Mouse (Mus musculus) midbrain, embryonic 12.5 days (tissue): ENCODE measurements around the gene Glrx. TPM values are rescaled to one million over a fixed set of nuclear protein-coding genes. Genes with fewer than 3 reads are reported as not detected.

Experiments used
- ATAC-seq: fragments of 200-750 bp; cut with Nextera tagmentation; 2 replicates; pipeline ENCODE4 v1.8.0; 2017; ENCODE audit warnings: low read depth, moderate TSS enrichment, moderate library complexity; ENCODE audit not compliant: low FRiP score
- H3K27ac ChIP-seq: fragments of 300-500 bp; sonication (generic); replicated peaks from 2 replicates; pipeline ENCODE4 v1.5.1; 2016; ENCODE audit warnings: mild to moderate bottlenecking
- H3K27me3 ChIP-seq: fragments of 300-500 bp; sonication (generic); 2 replicates; pipeline ENCODE4 v1.6.1; 2016; ENCODE audit warnings: mild to moderate bottlenecking
- H3K36me3 ChIP-seq: fragments of 300-500 bp; sonication (generic); 2 replicates; pipeline ENCODE4 v1.6.1; 2016
- H3K4me1 ChIP-seq: fragments of 300-500 bp; sonication (generic); 2 replicates; pipeline ENCODE4 v1.6.1; 2016
- H3K4me2 ChIP-seq: fragments of 300-500 bp; sonication (generic); replicated peaks from 2 replicates; pipeline ENCODE4 v1.6.1; 2016; ENCODE audit warnings: mild to moderate bottlenecking, moderate library complexity
- H3K4me3 ChIP-seq: fragments of 300-500 bp; sonication (generic); 2 replicates; pipeline ENCODE4 v1.5.1; 2016; ENCODE audit warnings: mild to moderate bottlenecking
- H3K9ac ChIP-seq: fragments of 300-500 bp; sonication (generic); replicated peaks from 2 replicates; pipeline ENCODE4 v1.6.1; 2016; ENCODE audit warnings: mild to moderate bottlenecking, moderate library complexity
- H3K9me3 ChIP-seq: fragments of 300-500 bp; sonication (generic); 2 replicates; pipeline ENCODE4 v1.6.1; 2016; ENCODE audit warnings: mild to moderate bottlenecking
- WGBS: fragments of 180-500 bp; shearing (Covaris S2); methylation state at CpG from one replicate; pipeline ENCODE4 v1.1.7; 2016; 5-methylcytosine and 5-hydroxymethylcytosine counted together
- polyA plus RNA-seq: library from polyadenylated mRNA; unstranded; fragments of >200 nt; fragmentation: Nextera tagmentation; extraction: Ambion mirVana; gene quantifications from 2 replicates; pipeline ENCODE4 v1.2.1, GENCODE M21; 2016

Glrx gene
- polyA plus RNA-seq, result 25.0 and 26.2 TPM in 2 replicates

- Histone ChIP-seq H3K4me2 (peak within 1 kb of the TSS; percentile 67), H3K4me1 (peaks cover 19% of the 10 kb centered on the region), H3K27me3 (no peaks in the 10 kb centered on the region), H3K27ac (peak within 1 kb of the TSS; percentile 36), H3K36me3 (no peaks in the 10 kb centered on the region), H3K4me3 (peak within 1 kb of the TSS; percentile 53), H3K9me3 (no peaks in the 10 kb centered on the region), H3K9ac (peak within 1 kb of the TSS; percentile 53)
- ATAC-seq, result peak; percentile 85
- WGBS, result 0% methylated on average over 12 of the region's 12 CpGs
These were observed at the start of gene Glrx for GRCm38 (mm10) chr13:75839719-75840481. Gene Glrx (plus strand): TSS chr13:75839868.

- Histone ChIP-seq H3K4me3 (no peak overlapping the region), H3K4me2 (no peak overlapping the region), H3K36me3 (no peaks in the 10 kb centered on the region), H3K27ac (no peak overlapping the region), H3K27me3 (no peaks in the 10 kb centered on the region), H3K9ac (no peak overlapping the region), H3K9me3 (no peaks in the 10 kb centered on the region), H3K4me1 (no peaks in the 10 kb centered on the region)
- WGBS, result 95% methylated on average over 1 of the region's 1 CpGs
- no peak for ATAC-seq
These were observed 49.0 kb upstream of the Glrx start for GRCm38 (mm10) chr13:75790550-75791205.

GRCm38 (mm10) chr13:75793863-75794629 lies 45.6 kb upstream of the Glrx start:
- ATAC-seq, result no peak

GRCm38 (mm10) chr13:75797369-75798141 lies 42.1 kb upstream of the Glrx start:
- ATAC-seq, result peak; percentile 95
- Histone ChIP-seq H3K4me3 (0 out of 2 replicates have a peak overlapping the region, but pooled peaks have one; percentile 21), H3K4me1 (no peaks in the 10 kb centered on the region), H3K9ac (no peak overlapping the region), H3K9me3 (no peaks in the 10 kb centered on the region), H3K36me3 (no peaks in the 10 kb centered on the region), H3K27ac (no peak overlapping the region), H3K27me3 (no peaks in the 10 kb centered on the region), H3K4me2 (peak overlapping the region; percentile 47)
- 37% methylated on average over 18 of the region's 18 CpGs for WGBS

More at GRCm38 (mm10) chr13:75793863-75794629, 45.6 kb upstream of the Glrx start:
- 69% methylated on average over 6 of the region's 6 CpGs for WGBS
- H3K9ac ChIP-seq, result no peak overlapping the region
- H3K4me2 ChIP-seq, result no peak overlapping the region
- H3K36me3 ChIP-seq, result no peaks in the 10 kb centered on the region
- H3K4me3 ChIP-seq, result no peak overlapping the region
- no peaks in the 10 kb centered on the region for H3K27me3 ChIP-seq
- no peaks in the 10 kb centered on the region for H3K9me3 ChIP-seq
- no peaks in the 10 kb centered on the region for H3K4me1 ChIP-seq
- no peak overlapping the region for H3K27ac ChIP-seq

- no peak overlapping the region for H3K4me3 ChIP-seq
- H3K36me3 ChIP-seq, result no peaks in the 10 kb centered on the region
- no peaks in the 10 kb centered on the region for H3K4me1 ChIP-seq
- no peak overlapping the region for H3K27ac ChIP-seq
- no peak overlapping the region for H3K9ac ChIP-seq
- no peak overlapping the region for H3K4me2 ChIP-seq
- H3K9me3 ChIP-seq, result no peaks in the 10 kb centered on the region
- WGBS, result 69% methylated on average over 7 of the region's 7 CpGs
- no peaks in the 10 kb centered on the region for H3K27me3 ChIP-seq
- no peak for ATAC-seq
These were observed 41.0 kb upstream of the Glrx start for GRCm38 (mm10) chr13:75798413-75799302.

GRCm38 (mm10) chr13:75799421-75799820 lies 40.2 kb upstream of the Glrx start:
- no peak overlapping the region for H3K4me2 ChIP-seq
- H3K36me3 ChIP-seq, result no peaks in the 10 kb centered on the region
- no peak overlapping the region for H3K9ac ChIP-seq
- 91% methylated on average over 3 of the region's 3 CpGs for WGBS
- no peak for ATAC-seq
- no peaks in the 10 kb centered on the region for H3K4me1 ChIP-seq
- H3K27ac ChIP-seq, result no peak overlapping the region
- no peaks in the 10 kb centered on the region for H3K27me3 ChIP-seq
- no peak overlapping the region for H3K4me3 ChIP-seq
- H3K9me3 ChIP-seq, result no peaks in the 10 kb centered on the region

GRCm38 (mm10) chr13:75807969-75808368 lies 31.7 kb upstream of the Glrx start:
- no peak for ATAC-seq
- 96% methylated on average over 1 of the region's 1 CpGs for WGBS
- no peak overlapping the region for H3K4me2 ChIP-seq

GRCm38 (mm10) chr13:75809957-75810356 lies 29.7 kb upstream of the Glrx start:
- ATAC-seq, result no peak
- 70% methylated on average over 1 of the region's 1 CpGs for WGBS
- Histone ChIP-seq H3K4me2 (no peak overlapping the region), H3K27ac (no peak overlapping the region), H3K36me3 (no peaks in the 10 kb centered on the region), H3K9me3 (no peaks in the 10 kb centered on the region), H3K4me3 (no peak overlapping the region), H3K9ac (no peak overlapping the region), H3K4me1 (no peaks in the 10 kb centered on the region), H3K27me3 (no peaks in the 10 kb centered on the region)

More at GRCm38 (mm10) chr13:75807969-75808368, 31.7 kb upstream of the Glrx start:
- Histone ChIP-seq H3K27ac (no peak overlapping the region), H3K9ac (no peak overlapping the region), H3K4me3 (no peak overlapping the region), H3K4me1 (no peaks in the 10 kb centered on the region), H3K9me3 (no peaks in the 10 kb centered on the region), H3K27me3 (no peaks in the 10 kb centered on the region), H3K36me3 (no peaks in the 10 kb centered on the region)

- Histone ChIP-seq H3K4me1 (no peaks in the 10 kb centered on the region), H3K27ac (no peak overlapping the region), H3K4me3 (no peak overlapping the region), H3K9me3 (no peaks in the 10 kb centered on the region), H3K36me3 (no peaks in the 10 kb centered on the region), H3K9ac (no peak overlapping the region), H3K27me3 (no peaks in the 10 kb centered on the region), H3K4me2 (no peak overlapping the region)
- 97% methylated on average over 2 of the region's 2 CpGs for WGBS
- ATAC-seq, result no peak
These were observed 22.5 kb upstream of the Glrx start for GRCm38 (mm10) chr13:75817183-75817582.

- Histone ChIP-seq H3K36me3 (no peaks in the 10 kb centered on the region), H3K9ac (no peak overlapping the region), H3K4me3 (no peak overlapping the region), H3K4me2 (no peak overlapping the region), H3K4me1 (no peaks in the 10 kb centered on the region), H3K27ac (no peak overlapping the region; the same call in 1 of the 2 replicates), H3K9me3 (no peaks in the 10 kb centered on the region), H3K27me3 (no peaks in the 10 kb centered on the region)
- WGBS, result 16% methylated on average over 3 of the region's 3 CpGs
- ATAC-seq, result peak; percentile 23; the same call in 1 of the 2 replicates
These were observed 21.2 kb upstream of the Glrx start for GRCm38 (mm10) chr13:75818486-75818885.
